Mouse (Mus musculus): ENCODE measurements around the gene Gm49325. TPM values are rescaled to one million over a fixed set of nuclear protein-coding genes. Genes with fewer than 3 reads are reported as not detected.

The Gm49325 gene
- polyA plus RNA-seq, 1 experiment from 2014 or later = 10.1 TPM

- 70% methylated on average over 7 of the region's 7 CpGs for WGBS
- H3K27ac ChIP-seq (ENCODE audit: low read length) = no peak overlapping the region
Measured at GRCm38 (mm10) chr10:77626591-77626990, 20.6 kb downstream of the Gm49325 start.

GRCm38 (mm10) chr10:77627497-77627896 lies 21.5 kb downstream of the Gm49325 start:
- no peak overlapping the region for H3K9ac ChIP-seq (ENCODE audit: low read length)

More at GRCm38 (mm10) chr10:77626591-77626990, 20.6 kb downstream of the Gm49325 start:
- Histone ChIP-seq H3K4me1 (ENCODE audit: control insufficient read depth, insufficient read depth, low read length) (peaks cover 34% of the 10 kb centered on the region), H3K36me3 (ENCODE audit: control insufficient read depth, insufficient read depth, low read length) (peaks cover 4% of the 10 kb centered on the region; the same call in 1 of the 2 replicates), H3K4me3 (replicated peaks; ENCODE audit: low read length) (no peak overlapping the region), H3K9ac (ENCODE audit: low read length) (no peak overlapping the region), H3K27me3 (ENCODE audit: control insufficient read depth, insufficient read depth, low read length) (no peaks in the 10 kb centered on the region), H3K9me3 (replicated peaks; ENCODE audit: control insufficient read depth, low read length) (no peaks in the 10 kb centered on the region), H3K4me2 (ENCODE audit: low read depth, low read length) (no peak overlapping the region)
- no peak for ATAC-seq (ENCODE audit: insufficient read depth, low FRiP score)

GRCm38 (mm10) chr10:77629163-77629562 lies 23.2 kb downstream of the Gm49325 start:
- ATAC-seq (ENCODE audit: insufficient read depth, low FRiP score) = no peak
- Histone ChIP-seq H3K27ac (ENCODE audit: low read length) (no peak overlapping the region), H3K4me2 (ENCODE audit: low read depth, low read length) (no peak overlapping the region), H3K9me3 (replicated peaks; ENCODE audit: control insufficient read depth, low read length) (no peaks in the 10 kb centered on the region), H3K4me3 (replicated peaks; ENCODE audit: low read length) (no peak overlapping the region), H3K4me1 (ENCODE audit: control insufficient read depth, insufficient read depth, low read length) (peaks cover 28% of the 10 kb centered on the region), H3K9ac (ENCODE audit: low read length) (no peak overlapping the region), H3K27me3 (ENCODE audit: control insufficient read depth, insufficient read depth, low read length) (no peaks in the 10 kb centered on the region), H3K36me3 (ENCODE audit: control insufficient read depth, insufficient read depth, low read length) (peaks cover 4% of the 10 kb centered on the region; the same call in 1 of the 2 replicates)
- WGBS = 75% methylated on average over 3 of the region's 3 CpGs

More at GRCm38 (mm10) chr10:77627497-77627896, 21.5 kb downstream of the Gm49325 start:
- Histone ChIP-seq H3K4me1 (ENCODE audit: control insufficient read depth, insufficient read depth, low read length) (peaks cover 33% of the 10 kb centered on the region), H3K4me3 (replicated peaks; ENCODE audit: low read length) (no peak overlapping the region), H3K36me3 (ENCODE audit: control insufficient read depth, insufficient read depth, low read length) (peaks cover 4% of the 10 kb centered on the region; the same call in 1 of the 2 replicates), H3K4me2 (ENCODE audit: low read depth, low read length) (no peak overlapping the region), H3K9me3 (replicated peaks; ENCODE audit: control insufficient read depth, low read length) (no peaks in the 10 kb centered on the region), H3K27me3 (ENCODE audit: control insufficient read depth, insufficient read depth, low read length) (no peaks in the 10 kb centered on the region), H3K27ac (ENCODE audit: low read length) (no peak overlapping the region)
- ATAC-seq (ENCODE audit: insufficient read depth, low FRiP score) = peak; percentile 61; the same call in 1 of the 2 replicates
- WGBS = 36% methylated on average over 2 of the region's 2 CpGs

GRCm38 (mm10) chr10:77629970-77630369 lies 24.0 kb downstream of the Gm49325 start:
- H3K9me3 ChIP-seq (replicated peaks; ENCODE audit: control insufficient read depth, low read length) = no peaks in the 10 kb centered on the region
- H3K9ac ChIP-seq (ENCODE audit: low read length) = no peak overlapping the region
- 78% methylated on average over 1 of the region's 1 CpGs for WGBS
- peaks cover 25% of the 10 kb centered on the region for H3K4me1 ChIP-seq (ENCODE audit: control insufficient read depth, insufficient read depth, low read length)
- no peak overlapping the region for H3K4me3 ChIP-seq (replicated peaks; ENCODE audit: low read length)
- peaks cover 4% of the 10 kb centered on the region; the same call in 1 of the 2 replicates for H3K36me3 ChIP-seq (ENCODE audit: control insufficient read depth, insufficient read depth, low read length)
- H3K27ac ChIP-seq (ENCODE audit: low read length) = no peak overlapping the region
- no peak overlapping the region for H3K4me2 ChIP-seq (ENCODE audit: low read depth, low read length)
- no peaks in the 10 kb centered on the region for H3K27me3 ChIP-seq (ENCODE audit: control insufficient read depth, insufficient read depth, low read length)
- no peak for ATAC-seq (ENCODE audit: insufficient read depth, low FRiP score)

- no peak overlapping the region for H3K4me2 ChIP-seq (ENCODE audit: low read depth, low read length)
- H3K9ac ChIP-seq (ENCODE audit: low read length) = peak overlapping the region; percentile 43; the same call in 1 of the 2 replicates
- ATAC-seq (ENCODE audit: insufficient read depth, low FRiP score) = no peak
- no peaks in the 10 kb centered on the region for H3K9me3 ChIP-seq (replicated peaks; ENCODE audit: control insufficient read depth, low read length)
- no peaks in the 10 kb centered on the region for H3K27me3 ChIP-seq (ENCODE audit: control insufficient read depth, insufficient read depth, low read length)
- WGBS = 61% methylated on average over 6 of the region's 6 CpGs
- H3K36me3 ChIP-seq (ENCODE audit: control insufficient read depth, insufficient read depth, low read length) = peaks cover 4% of the 10 kb centered on the region; the same call in 1 of the 2 replicates
- H3K27ac ChIP-seq (ENCODE audit: low read length) = peak overlapping the region; percentile 23; the same call in 1 of the 2 replicates
- H3K4me1 ChIP-seq (ENCODE audit: control insufficient read depth, insufficient read depth, low read length) = peaks cover 17% of the 10 kb centered on the region
- no peak overlapping the region for H3K4me3 ChIP-seq (replicated peaks; ENCODE audit: low read length)
Measured at GRCm38 (mm10) chr10:77634016-77634415, 28.0 kb downstream of the Gm49325 start.

GRCm38 (mm10) chr10:77634452-77635231 lies 28.6 kb downstream of the Gm49325 start:
- ATAC-seq (ENCODE audit: insufficient read depth, low FRiP score) = peak; percentile 66
- H3K4me3 ChIP-seq (replicated peaks; ENCODE audit: low read length) = no peak overlapping the region
- peaks cover 18% of the 10 kb centered on the region for H3K4me1 ChIP-seq (ENCODE audit: control insufficient read depth, insufficient read depth, low read length)
- H3K9me3 ChIP-seq (replicated peaks; ENCODE audit: control insufficient read depth, low read length) = no peaks in the 10 kb centered on the region
- WGBS = 46% methylated on average over 13 of the region's 13 CpGs
- H3K4me2 ChIP-seq (ENCODE audit: low read depth, low read length) = no peak overlapping the region
- no peaks in the 10 kb centered on the region for H3K27me3 ChIP-seq (ENCODE audit: control insufficient read depth, insufficient read depth, low read length)
- H3K36me3 ChIP-seq (ENCODE audit: control insufficient read depth, insufficient read depth, low read length) = peaks cover 4% of the 10 kb centered on the region; the same call in 1 of the 2 replicates
- H3K27ac ChIP-seq (ENCODE audit: low read length) = peak overlapping the region; percentile 69
- H3K9ac ChIP-seq (ENCODE audit: low read length) = no peak overlapping the region; the same call in 1 of the 2 replicates

GRCm38 (mm10) chr10:77636234-77636922 lies 30.4 kb downstream of the Gm49325 start:
- 86% methylated on average over 7 of the region's 7 CpGs for WGBS
- no peak for ATAC-seq (ENCODE audit: insufficient read depth, low FRiP score)
- H3K36me3 ChIP-seq (ENCODE audit: control insufficient read depth, insufficient read depth, low read length) = peaks cover under 1% of the 10 kb centered on the region; the same call in 1 of the 2 replicates

GRCm38 (mm10) chr10:77638956-77639355 lies 33.0 kb downstream of the Gm49325 start:
- WGBS = 75% methylated on average over 6 of the region's 6 CpGs
- Histone ChIP-seq H3K27me3 (ENCODE audit: control insufficient read depth, insufficient read depth, low read length) (no peaks in the 10 kb centered on the region), H3K4me3 (replicated peaks; ENCODE audit: low read length) (no peak overlapping the region), H3K9ac (ENCODE audit: low read length) (no peak overlapping the region), H3K9me3 (replicated peaks; ENCODE audit: control insufficient read depth, low read length) (no peaks in the 10 kb centered on the region), H3K4me1 (ENCODE audit: control insufficient read depth, insufficient read depth, low read length) (peaks cover 10% of the 10 kb centered on the region), H3K4me2 (ENCODE audit: low read depth, low read length) (no peak overlapping the region), H3K27ac (ENCODE audit: low read length) (no peak overlapping the region), H3K36me3 (ENCODE audit: control insufficient read depth, insufficient read depth, low read length) (peaks cover 5% of the 10 kb centered on the region; the same call in 1 of the 2 replicates)
- no peak for ATAC-seq (ENCODE audit: insufficient read depth, low FRiP score)

More at GRCm38 (mm10) chr10:77636234-77636922, 30.4 kb downstream of the Gm49325 start:
- no peak overlapping the region for H3K4me3 ChIP-seq (replicated peaks; ENCODE audit: low read length)
- no peak overlapping the region for H3K27ac ChIP-seq (ENCODE audit: low read length)
- no peaks in the 10 kb centered on the region for H3K27me3 ChIP-seq (ENCODE audit: control insufficient read depth, insufficient read depth, low read length)
- no peak overlapping the region for H3K9ac ChIP-seq (ENCODE audit: low read length)
- H3K4me2 ChIP-seq (ENCODE audit: low read depth, low read length) = no peak overlapping the region
- peaks cover 18% of the 10 kb centered on the region for H3K4me1 ChIP-seq (ENCODE audit: control insufficient read depth, insufficient read depth, low read length)
- no peaks in the 10 kb centered on the region for H3K9me3 ChIP-seq (replicated peaks; ENCODE audit: control insufficient read depth, low read length)

GRCm38 (mm10) chr10:77643160-77643559 lies 37.2 kb downstream of the Gm49325 start:
- H3K36me3 ChIP-seq (ENCODE audit: control insufficient read depth, insufficient read depth, low read length) = peaks cover 14% of the 10 kb centered on the region
- no peaks in the 10 kb centered on the region for H3K27me3 ChIP-seq (ENCODE audit: control insufficient read depth, insufficient read depth, low read length)
- no peak overlapping the region for H3K4me3 ChIP-seq (replicated peaks; ENCODE audit: low read length)
- 0 out of 2 replicates have a peak, but pooled peaks cover 2% of the 10 kb centered on the region for H3K4me1 ChIP-seq (ENCODE audit: control insufficient read depth, insufficient read depth, low read length)
- H3K9ac ChIP-seq (ENCODE audit: low read length) = no peak overlapping the region
- no peaks in the 10 kb centered on the region for H3K9me3 ChIP-seq (replicated peaks; ENCODE audit: control insufficient read depth, low read length)
- 0 out of 2 replicates have a peak, but pooled peaks have one; percentile 28 for ATAC-seq (ENCODE audit: insufficient read depth, low FRiP score)
- WGBS = 79% methylated on average over 7 of the region's 7 CpGs
- H3K4me2 ChIP-seq (ENCODE audit: low read depth, low read length) = no peak overlapping the region
- H3K27ac ChIP-seq (ENCODE audit: low read length) = no peak overlapping the region

Data from stomach, embryonic 16.5 days (tissue).